Mouse (Mus musculus) liver, embryonic 11.5 days (tissue): ENCODE measurements around the gene Helt. TPM values are rescaled to one million over a fixed set of nuclear protein-coding genes. Genes with fewer than 3 reads are reported as not detected.

Experiments
- ATAC-seq: fragments of 200-750 bp; cut with Nextera tagmentation; replicated peaks from 2 replicates; pipeline ENCODE4 v1.8.0; 2017; ENCODE audit warnings: moderate number of reproducible peaks, mild to moderate bottlenecking, moderate TSS enrichment, moderate library complexity; ENCODE audit not compliant: low FRiP score
- DNase-seq: peaks from one replicate; pipeline ENCODE4 v3.0.0-alpha.2; 2017; ENCODE audit warnings: low spot score
- H3K27ac ChIP-seq: fragments of 300-500 bp; sonication (generic); 2 replicates; pipeline ENCODE4 v1.5.1; 2014; ENCODE audit warnings: mild to moderate bottlenecking, low read depth, low read length, control low read depth
- H3K27me3 ChIP-seq: fragments of 300-500 bp; sonication (generic); replicated peaks from 2 replicates; pipeline ENCODE4 v1.6.1; 2014; ENCODE audit warnings: low read length, mixed read lengths; ENCODE audit not compliant: control insufficient read depth, insufficient read depth
- H3K36me3 ChIP-seq: fragments of 300-500 bp; sonication (generic); 2 replicates; pipeline ENCODE4 v1.6.1; 2014; ENCODE audit warnings: mild to moderate bottlenecking, low read length, moderate library complexity, mixed read lengths; ENCODE audit not compliant: control insufficient read depth, insufficient read depth
- H3K4me1 ChIP-seq: fragments of 300-500 bp; sonication (generic); replicated peaks from 2 replicates; pipeline ENCODE4 v1.6.1; 2014; ENCODE audit warnings: low read length, mixed read lengths; ENCODE audit not compliant: control insufficient read depth, insufficient read depth
- H3K4me2 ChIP-seq: fragments of 300-500 bp; sonication (generic); 2 replicates; pipeline ENCODE4 v1.6.1; 2014; ENCODE audit warnings: mild to moderate bottlenecking, control low read depth, moderate library complexity
- H3K4me3 ChIP-seq: fragments of 300-500 bp; sonication (generic); 2 replicates; pipeline ENCODE4 v1.5.1; 2014; ENCODE audit warnings: low read depth, low read length, control low read depth
- H3K9ac ChIP-seq: fragments of 300-500 bp; sonication (generic); 2 replicates; pipeline ENCODE4 v1.6.1; 2014; ENCODE audit warnings: low read depth, low read length, control low read depth
- H3K9me3 ChIP-seq: fragments of 300-500 bp; sonication (generic); 2 replicates; pipeline ENCODE4 v1.6.1; 2016; ENCODE audit warnings: low read length, inconsistent platforms, mixed read lengths; ENCODE audit not compliant: control insufficient read depth
- WGBS: fragments of 180-500 bp; shearing (Covaris S2); extraction: QIAGEN DNeasy Blood & Tissue Kit; methylation state at CpG from one replicate; pipeline ENCODE4 v1.1.7; 2014; 5-methylcytosine and 5-hydroxymethylcytosine counted together
- polyA plus RNA-seq: library from polyadenylated mRNA; unstranded; fragments of >200 nt; fragmentation: Nextera tagmentation; extraction: Ambion mirVana; gene quantifications from 2 replicates; pipeline ENCODE4 v1.2.1, GENCODE M21; 2014

Gene Helt
- polyA plus RNA-seq, 1 experiment from 2014 or later, result not detected

DNA sequence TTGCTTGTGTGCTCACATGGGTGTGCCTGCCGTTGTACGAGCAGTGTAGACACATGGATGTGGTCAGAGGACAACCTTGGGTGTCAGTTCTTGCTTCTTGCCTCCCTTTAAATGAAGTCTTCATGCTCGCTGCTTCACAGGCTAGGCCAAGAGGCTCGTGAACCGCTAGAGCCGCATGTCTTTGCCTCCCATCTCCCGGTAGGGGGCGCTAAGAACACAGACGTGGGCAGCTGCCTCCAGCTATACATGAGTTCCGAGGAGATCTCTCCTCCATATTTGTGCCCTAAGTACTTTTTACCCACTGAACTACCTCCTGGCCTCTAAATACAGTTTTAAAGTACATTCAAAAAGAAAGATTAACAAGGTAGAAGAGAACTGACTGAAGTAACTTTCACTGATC lies 16.7 kb upstream of the Helt start:
- ATAC-seq (peak; percentile 78), DNase-seq (peak; percentile 69)
- Histone ChIP-seq H3K4me3 (no peak overlapping the region), H3K9me3 (no peaks in the 10 kb centered on the region), H3K4me2 (no peak overlapping the region), H3K27me3 (no peaks in the 10 kb centered on the region), H3K9ac (no peak overlapping the region), H3K36me3 (no peaks in the 10 kb centered on the region), H3K4me1 (no peaks in the 10 kb centered on the region), H3K27ac (no peak overlapping the region)
- WGBS, result 8% methylated on average over 10 of the region's 10 CpGs

DNA sequence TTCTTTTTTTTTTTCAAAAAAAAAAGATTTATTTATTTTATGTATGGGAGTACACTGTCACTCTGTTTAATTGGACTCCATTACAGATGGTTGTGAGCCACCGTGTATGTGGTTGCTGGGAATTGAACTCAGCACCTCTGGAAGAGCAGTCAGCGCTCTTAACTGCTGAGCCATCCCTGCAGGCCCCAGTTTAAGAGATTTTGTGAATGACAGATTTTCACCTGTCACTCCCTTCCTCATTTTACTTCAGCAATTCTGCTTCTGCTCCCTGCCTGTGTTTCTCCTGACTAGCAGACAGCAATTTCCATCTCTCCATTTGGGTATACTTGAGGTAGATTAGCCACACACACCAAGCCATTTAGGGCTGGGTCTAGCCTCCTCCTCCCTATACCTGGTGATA lies 13.7 kb upstream of the Helt start:
- H3K4me3 ChIP-seq, result no peak overlapping the region
- H3K27me3 ChIP-seq, result no peaks in the 10 kb centered on the region
- WGBS, result 58% methylated on average over 2 of the region's 2 CpGs
- no peak overlapping the region for H3K27ac ChIP-seq
- DNase-seq (no peak), ATAC-seq (no peak)
- H3K9ac ChIP-seq, result no peak overlapping the region
- H3K36me3 ChIP-seq, result no peaks in the 10 kb centered on the region
- no peaks in the 10 kb centered on the region for H3K9me3 ChIP-seq
- H3K4me1 ChIP-seq, result no peaks in the 10 kb centered on the region
- H3K4me2 ChIP-seq, result no peak overlapping the region

DNA sequence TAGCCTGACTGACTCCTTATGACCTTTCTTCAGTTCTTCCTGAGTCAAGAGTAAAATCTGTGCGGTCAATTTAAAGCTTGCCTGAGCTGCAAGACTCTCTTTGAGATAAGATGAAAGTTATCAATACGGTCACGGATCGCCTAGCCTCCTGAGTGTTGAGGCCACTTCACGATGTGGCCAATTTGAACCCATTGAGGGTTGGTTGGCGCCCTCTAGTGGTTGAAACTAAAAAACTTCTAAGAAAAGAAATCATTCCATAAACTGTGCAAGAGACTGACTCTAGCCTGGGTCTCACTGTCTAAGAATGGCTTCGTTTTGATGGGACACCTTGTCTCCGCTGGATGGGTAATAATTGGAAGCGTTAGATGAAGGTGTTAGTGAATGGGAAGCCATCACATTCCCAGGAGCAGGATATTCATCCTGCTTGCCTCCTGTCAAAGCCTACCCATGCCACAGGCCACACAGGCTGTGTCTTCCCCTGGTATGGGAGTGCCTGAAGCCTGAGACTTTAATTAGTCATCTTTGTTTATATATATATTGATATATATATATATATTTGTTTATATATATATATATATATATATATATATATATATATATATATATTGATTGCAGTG lies 11.4 kb upstream of the Helt start:
- no peaks in the 10 kb centered on the region for H3K4me1 ChIP-seq
- H3K4me2 ChIP-seq, result no peak overlapping the region
- DNase-seq (no peak), ATAC-seq (no peak)
- H3K36me3 ChIP-seq, result no peaks in the 10 kb centered on the region
- H3K9me3 ChIP-seq, result no peaks in the 10 kb centered on the region
- H3K27me3 ChIP-seq, result no peaks in the 10 kb centered on the region
- 3% methylated on average over 9 of the region's 9 CpGs for WGBS
- no peak overlapping the region for H3K27ac ChIP-seq
- no peak overlapping the region for H3K9ac ChIP-seq
- H3K4me3 ChIP-seq, result no peak overlapping the region

DNA sequence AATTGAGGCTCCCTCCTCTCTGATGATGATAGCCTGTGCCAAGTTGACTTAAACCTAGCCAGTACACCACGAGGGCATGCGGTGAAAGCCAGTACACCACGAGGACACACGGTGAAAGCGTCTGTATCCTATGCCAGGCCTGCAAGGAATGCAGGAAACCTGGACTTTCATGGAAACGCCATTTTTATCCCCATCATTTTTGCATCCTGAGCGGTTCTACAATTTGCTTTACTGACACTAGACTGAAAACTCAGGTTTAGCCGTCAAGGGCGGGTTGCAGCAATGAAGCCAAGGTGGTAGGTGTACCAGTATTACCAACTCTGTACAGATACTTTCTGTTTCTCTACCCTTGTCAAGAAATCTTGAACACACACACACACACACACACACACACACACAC lies 7.7 kb upstream of the Helt start:
- H3K4me3 ChIP-seq, result no peak overlapping the region
- H3K27ac ChIP-seq, result no peak overlapping the region
- no peaks in the 10 kb centered on the region for H3K4me1 ChIP-seq
- H3K4me2 ChIP-seq, result no peak overlapping the region
- ATAC-seq (no peak), DNase-seq (no peak)
- H3K27me3 ChIP-seq, result peaks cover 13% of the 10 kb centered on the region
- 87% methylated on average over 9 of the region's 9 CpGs for WGBS
- no peaks in the 10 kb centered on the region for H3K9me3 ChIP-seq
- no peaks in the 10 kb centered on the region for H3K36me3 ChIP-seq
- no peak overlapping the region for H3K9ac ChIP-seq

DNA sequence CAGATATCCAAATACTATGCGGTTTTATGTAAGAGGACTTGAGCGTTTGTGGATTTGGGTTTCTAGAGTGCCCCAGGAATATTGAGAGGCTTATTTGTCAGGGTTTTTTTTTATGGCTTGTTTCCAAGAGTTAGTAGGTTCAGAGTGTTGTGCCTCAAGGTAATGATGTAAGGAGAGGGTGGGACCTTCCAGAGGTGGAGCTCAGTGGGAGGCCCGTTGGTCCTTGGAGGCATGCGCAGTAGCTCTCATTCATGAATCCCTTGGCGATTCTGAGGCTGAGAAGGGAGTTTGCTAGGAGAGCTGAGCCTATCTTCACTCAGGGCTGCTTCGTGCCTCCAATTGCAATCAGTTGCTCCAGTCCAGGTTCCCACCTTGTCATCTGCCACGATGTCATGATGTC lies 4.4 kb upstream of the Helt start:
- Histone ChIP-seq H3K27ac (no peak overlapping the region), H3K36me3 (no peaks in the 10 kb centered on the region), H3K4me2 (no peak overlapping the region), H3K4me3 (no peak overlapping the region), H3K27me3 (peaks cover 45% of the 10 kb centered on the region), H3K9ac (no peak overlapping the region), H3K9me3 (no peaks in the 10 kb centered on the region), H3K4me1 (no peaks in the 10 kb centered on the region)
- no peak for DNase-seq
- WGBS, result 33% methylated on average over 7 of the region's 7 CpGs
- no peak for ATAC-seq

DNA sequence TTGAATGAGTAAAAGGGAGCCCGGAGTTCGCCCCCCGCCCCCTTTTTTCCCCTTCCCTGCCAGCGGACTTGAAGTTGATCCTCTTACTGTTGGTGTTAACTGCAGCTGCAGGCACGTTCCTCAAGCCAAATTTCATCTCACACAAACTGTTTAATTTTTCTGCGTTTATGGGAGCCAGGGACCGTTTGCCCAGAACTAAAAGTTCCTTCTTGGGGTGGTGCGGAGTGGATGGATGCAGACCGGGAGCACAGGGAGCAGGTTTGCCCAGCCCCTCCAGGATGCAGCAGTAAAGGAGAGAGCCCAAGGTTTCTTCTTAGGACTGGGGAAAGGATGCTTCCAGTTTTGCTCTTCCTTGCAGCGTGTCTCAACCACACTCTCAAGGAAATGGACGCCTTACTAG lies 2.1 kb upstream of the Helt start:
- Histone ChIP-seq H3K27ac (no peak overlapping the region), H3K9me3 (no peaks in the 10 kb centered on the region), H3K4me1 (no peaks in the 10 kb centered on the region), H3K4me3 (no peak overlapping the region), H3K4me2 (no peak overlapping the region), H3K9ac (no peak overlapping the region), H3K27me3 (peaks cover 68% of the 10 kb centered on the region), H3K36me3 (no peaks in the 10 kb centered on the region)
- no peak for ATAC-seq
- 4% methylated on average over 11 of the region's 11 CpGs for whole genome bisulfite sequencing
- DNase-seq, result no peak

DNA sequence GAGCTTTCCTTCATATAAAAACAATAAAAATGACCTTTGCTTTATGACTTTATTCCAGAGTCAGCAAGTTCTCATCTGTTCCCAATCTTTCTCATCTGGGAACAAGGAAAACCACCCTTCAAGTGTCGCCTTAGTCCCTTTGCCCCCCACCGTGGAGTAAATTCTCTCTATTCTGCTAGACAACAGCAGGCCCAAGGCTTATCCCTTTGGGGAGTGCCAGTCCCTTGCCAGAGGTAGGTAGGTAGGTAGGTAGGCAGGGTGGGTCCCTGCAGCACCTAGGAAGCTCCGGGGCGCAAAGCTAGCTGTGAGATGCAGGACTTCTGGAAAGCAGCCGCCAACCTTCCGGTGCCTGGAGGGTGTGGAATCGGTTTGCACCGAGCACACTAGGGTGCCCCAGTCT lies 1.5 kb upstream of the Helt start:
- H3K9me3 ChIP-seq, result no peaks in the 10 kb centered on the region
- H3K27ac ChIP-seq, result no peak overlapping the region
- no peaks in the 10 kb centered on the region for H3K4me1 ChIP-seq
- ATAC-seq, result no peak
- DNase-seq, result no peak
- 4% methylated on average over 8 of the region's 8 CpGs for WGBS
- H3K36me3 ChIP-seq, result no peaks in the 10 kb centered on the region
- no peak overlapping the region for H3K9ac ChIP-seq
- no peak overlapping the region for H3K4me2 ChIP-seq
- peaks cover 74% of the 10 kb centered on the region for H3K27me3 ChIP-seq
- H3K4me3 ChIP-seq, result no peak overlapping the region

DNA sequence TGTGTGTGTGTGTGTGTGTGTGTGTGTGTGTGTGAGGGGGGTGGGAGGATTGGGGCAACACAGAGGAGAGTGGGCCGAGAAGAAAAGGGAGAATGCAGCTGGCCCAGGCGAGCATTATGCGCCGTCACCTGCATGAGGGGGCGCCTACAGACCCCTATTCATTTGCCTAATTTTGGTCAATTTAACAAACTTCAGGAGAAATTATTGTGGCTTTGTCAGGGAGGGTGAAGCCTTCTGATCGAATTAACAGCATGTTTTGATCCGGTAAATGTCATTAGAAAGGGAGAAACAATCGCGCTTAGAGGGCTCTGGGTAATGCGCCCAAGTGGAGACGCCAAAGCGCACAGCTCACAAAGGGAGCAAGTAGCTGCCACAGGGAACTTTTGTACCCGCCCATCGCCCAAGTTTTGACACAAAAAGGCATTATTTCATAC lies 647 bp upstream of the Helt start:
- no peaks in the 10 kb centered on the region for H3K36me3 ChIP-seq
- H3K27ac ChIP-seq, result no peak overlapping the region
- no peak overlapping the region for H3K4me3 ChIP-seq
- WGBS, result 2% methylated on average over 14 of the region's 14 CpGs
- ATAC-seq, result no peak
- no peaks in the 10 kb centered on the region for H3K4me1 ChIP-seq
- no peaks in the 10 kb centered on the region for H3K9me3 ChIP-seq
- peaks cover 83% of the 10 kb centered on the region for H3K27me3 ChIP-seq
- no peak overlapping the region for H3K4me2 ChIP-seq
- DNase-seq, result no peak
- no peak overlapping the region for H3K9ac ChIP-seq

DNA sequence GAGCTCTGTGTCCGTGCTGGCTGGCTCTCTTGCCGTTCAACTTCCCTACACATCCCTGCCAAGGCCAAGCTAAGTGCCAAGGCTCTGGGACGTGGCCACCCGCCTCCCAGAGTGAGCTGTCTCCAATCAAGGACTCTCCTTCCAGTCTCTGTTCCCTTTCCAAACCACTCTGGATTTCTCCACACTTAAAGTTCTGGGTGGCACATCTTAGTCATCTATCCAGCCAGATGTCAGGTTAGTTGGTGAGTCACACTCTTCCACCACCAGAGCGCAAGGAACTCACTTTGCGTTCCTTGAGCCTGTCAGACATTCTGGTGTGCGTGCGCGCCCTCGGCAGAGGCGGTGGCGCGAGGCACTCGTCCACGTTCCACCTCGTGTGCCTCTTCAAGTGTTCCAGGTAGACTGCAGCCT lies 725 bp downstream of the Helt start:
- H3K27ac ChIP-seq, result no peak overlapping the region
- DNase-seq (no peak), ATAC-seq (no peak)
- 3% methylated on average over 16 of the region's 16 CpGs for WGBS
- no peak overlapping the region for H3K9ac ChIP-seq
- no peaks in the 10 kb centered on the region for H3K9me3 ChIP-seq
- no peaks in the 10 kb centered on the region for H3K4me1 ChIP-seq
- no peaks in the 10 kb centered on the region for H3K36me3 ChIP-seq
- H3K4me2 ChIP-seq, result no peak overlapping the region
- H3K4me3 ChIP-seq, result no peak overlapping the region
- peaks cover 84% of the 10 kb centered on the region for H3K27me3 ChIP-seq
